Mouse (Mus musculus): ENCODE data around the gene Xpnpep3. TPM values are rescaled to one million over a fixed set of nuclear protein-coding genes. Genes with fewer than 3 reads are reported as not detected.
A peak's percentile ranks its signal among the peaks of the same experiment; 100 is the strongest.

Xpnpep3 gene
- polyA plus RNA-seq, 1 experiment from 2014 or later, result 3.7 TPM

GRCm38 (mm10) chr15:81480977-81481379, 81.0 kb downstream of the Xpnpep3 start:
- DNase-seq (ENCODE audit: low spot score), result peak; percentile 82
- peak; percentile 78 for ATAC-seq (ENCODE audit: low FRiP score, low TSS enrichment)

DNA sequence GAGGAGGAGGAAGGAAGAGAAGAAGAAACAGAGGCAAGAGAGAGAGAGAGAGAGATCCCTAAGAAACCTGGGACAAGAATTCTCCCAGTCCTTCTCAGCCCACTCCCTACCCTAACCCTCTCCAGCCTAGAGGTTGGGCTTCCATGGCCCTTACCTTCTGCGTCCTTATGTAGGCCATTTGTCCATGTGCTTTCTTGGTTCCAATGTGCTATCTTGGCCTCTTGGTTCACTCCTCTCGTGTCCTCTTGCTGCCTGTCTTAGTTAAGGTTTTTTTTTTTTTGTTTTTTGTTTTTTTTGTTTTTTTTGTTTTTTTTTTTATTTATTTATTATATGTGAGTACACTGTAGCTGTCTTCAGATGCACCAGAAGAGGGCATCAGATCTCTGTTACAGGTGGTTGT, 83.0 kb downstream of the Xpnpep3 start:
- no peaks in the 10 kb centered on the region for H3K9me3 ChIP-seq (ENCODE audit: control insufficient read depth, low read length)
- ATAC-seq (ENCODE audit: low FRiP score, low TSS enrichment) (no peak), DNase-seq (ENCODE audit: low spot score) (no peak)
- no peaks in the 10 kb centered on the region for H3K4me1 ChIP-seq (replicated peaks; ENCODE audit: control insufficient read depth, insufficient read depth)
- no peak overlapping the region for H3K27ac ChIP-seq (replicated peaks)
- TF ChIP-seq CTCF (IDR thresholded peaks at IDR 0.05; ENCODE audit: low read depth) (no peak), EP300 (optimal IDR thresholded peaks at IDR 0.05) (no peak)
- no peak overlapping the region for H3K4me3 ChIP-seq (ENCODE audit: low read depth, low read length)
- WGBS, result 78% methylated on average over 2 of the region's 2 CpGs
- no peak overlapping the region for H3K4me2 ChIP-seq (replicated peaks; ENCODE audit: low read depth)
- no peak overlapping the region for H3K9ac ChIP-seq (ENCODE audit: low read length)
- no peaks in the 10 kb centered on the region for H3K27me3 ChIP-seq (ENCODE audit: control insufficient read depth, insufficient read depth, low read length)
- no peaks in the 10 kb centered on the region for H3K36me3 ChIP-seq (ENCODE audit: control insufficient read depth, insufficient read depth, low read length)

More at GRCm38 (mm10) chr15:81480977-81481379, 81.0 kb downstream of the Xpnpep3 start:
- no peaks in the 10 kb centered on the region for H3K4me1 ChIP-seq (replicated peaks; ENCODE audit: control insufficient read depth, insufficient read depth)
- H3K4me2 ChIP-seq (replicated peaks; ENCODE audit: low read depth), result peak overlapping the region; percentile 28
- H3K9me3 ChIP-seq (ENCODE audit: control insufficient read depth, low read length), result no peaks in the 10 kb centered on the region
- H3K9ac ChIP-seq (ENCODE audit: low read length), result peak overlapping the region; percentile 0; the same call in 1 of the 2 replicates
- no peaks in the 10 kb centered on the region for H3K36me3 ChIP-seq (ENCODE audit: control insufficient read depth, insufficient read depth, low read length)
- 12% methylated on average over 13 of the region's 13 CpGs for WGBS
- H3K4me3 ChIP-seq (ENCODE audit: low read depth, low read length), result peak overlapping the region; percentile 18
- TF ChIP-seq CTCF (IDR thresholded peaks at IDR 0.05; ENCODE audit: low read depth), result no peak
- TF ChIP-seq EP300 (optimal IDR thresholded peaks at IDR 0.05), result no peak
- H3K27me3 ChIP-seq (ENCODE audit: control insufficient read depth, insufficient read depth, low read length), result no peaks in the 10 kb centered on the region
- no peak overlapping the region for H3K27ac ChIP-seq (replicated peaks)

GRCm38 (mm10) chr15:81483691-81484090, 83.8 kb downstream of the Xpnpep3 start:
- no peak overlapping the region for H3K27ac ChIP-seq (replicated peaks)
- no peaks in the 10 kb centered on the region for H3K4me1 ChIP-seq (replicated peaks; ENCODE audit: control insufficient read depth, insufficient read depth)
- H3K36me3 ChIP-seq (ENCODE audit: control insufficient read depth, insufficient read depth, low read length), result no peaks in the 10 kb centered on the region
- no peaks in the 10 kb centered on the region for H3K9me3 ChIP-seq (ENCODE audit: control insufficient read depth, low read length)
- no peak overlapping the region for H3K4me3 ChIP-seq (ENCODE audit: low read depth, low read length)
- H3K4me2 ChIP-seq (replicated peaks; ENCODE audit: low read depth), result no peak overlapping the region
- 92% methylated on average over 6 of the region's 6 CpGs for WGBS
- ATAC-seq (ENCODE audit: low FRiP score, low TSS enrichment) (0 out of 2 replicates have a peak, but pooled peaks have one; percentile 11), DNase-seq (ENCODE audit: low spot score) (no peak)
- no peaks in the 10 kb centered on the region for H3K27me3 ChIP-seq (ENCODE audit: control insufficient read depth, insufficient read depth, low read length)
- TF ChIP-seq CTCF (IDR thresholded peaks at IDR 0.05; ENCODE audit: low read depth), result no peak
- no peak for TF ChIP-seq EP300 (optimal IDR thresholded peaks at IDR 0.05)
- no peak overlapping the region for H3K9ac ChIP-seq (ENCODE audit: low read length)

GRCm38 (mm10) chr15:81485483-81485882, 85.5 kb downstream of the Xpnpep3 start:
- Histone ChIP-seq H3K27me3 (ENCODE audit: control insufficient read depth, insufficient read depth, low read length) (no peaks in the 10 kb centered on the region), H3K9me3 (ENCODE audit: control insufficient read depth, low read length) (no peaks in the 10 kb centered on the region), H3K36me3 (ENCODE audit: control insufficient read depth, insufficient read depth, low read length) (no peaks in the 10 kb centered on the region), H3K27ac (replicated peaks) (no peak overlapping the region), H3K4me1 (replicated peaks; ENCODE audit: control insufficient read depth, insufficient read depth) (no peaks in the 10 kb centered on the region), H3K4me2 (replicated peaks; ENCODE audit: low read depth) (no peak overlapping the region), H3K4me3 (ENCODE audit: low read depth, low read length) (no peak overlapping the region), H3K9ac (ENCODE audit: low read length) (no peak overlapping the region)
- 75% methylated on average over 4 of the region's 4 CpGs for WGBS
- TF ChIP-seq CTCF (IDR thresholded peaks at IDR 0.05; ENCODE audit: low read depth) (no peak), EP300 (optimal IDR thresholded peaks at IDR 0.05) (no peak)
- ATAC-seq (ENCODE audit: low FRiP score, low TSS enrichment), result no peak
- no peak for DNase-seq (ENCODE audit: low spot score)

- no peak for ATAC-seq (ENCODE audit: low FRiP score, low TSS enrichment)
- Histone ChIP-seq H3K36me3 (ENCODE audit: control insufficient read depth, insufficient read depth, low read length) (no peaks in the 10 kb centered on the region), H3K9me3 (ENCODE audit: control insufficient read depth, low read length) (no peaks in the 10 kb centered on the region), H3K27me3 (ENCODE audit: control insufficient read depth, insufficient read depth, low read length) (no peaks in the 10 kb centered on the region), H3K4me2 (replicated peaks; ENCODE audit: low read depth) (no peak overlapping the region), H3K9ac (ENCODE audit: low read length) (no peak overlapping the region), H3K27ac (replicated peaks) (no peak overlapping the region), H3K4me1 (replicated peaks; ENCODE audit: control insufficient read depth, insufficient read depth) (no peaks in the 10 kb centered on the region), H3K4me3 (ENCODE audit: low read depth, low read length) (no peak overlapping the region)
- 81% methylated on average over 2 of the region's 2 CpGs for WGBS
- TF ChIP-seq EP300 (optimal IDR thresholded peaks at IDR 0.05) (no peak), CTCF (IDR thresholded peaks at IDR 0.05; ENCODE audit: low read depth) (no peak)
- no peak for DNase-seq (ENCODE audit: low spot score)
Observed at GRCm38 (mm10) chr15:81503466-81503865, 103.5 kb downstream of the Xpnpep3 start.

GRCm38 (mm10) chr15:81503995-81504394, 104.1 kb downstream of the Xpnpep3 start:
- DNase-seq (ENCODE audit: low spot score) (no peak), ATAC-seq (ENCODE audit: low FRiP score, low TSS enrichment) (no peak)
- Histone ChIP-seq H3K4me2 (replicated peaks; ENCODE audit: low read depth) (no peak overlapping the region), H3K4me3 (ENCODE audit: low read depth, low read length) (no peak overlapping the region), H3K9me3 (ENCODE audit: control insufficient read depth, low read length) (no peaks in the 10 kb centered on the region), H3K27me3 (ENCODE audit: control insufficient read depth, insufficient read depth, low read length) (no peaks in the 10 kb centered on the region), H3K27ac (replicated peaks) (no peak overlapping the region), H3K9ac (ENCODE audit: low read length) (no peak overlapping the region), H3K4me1 (replicated peaks; ENCODE audit: control insufficient read depth, insufficient read depth) (no peaks in the 10 kb centered on the region), H3K36me3 (ENCODE audit: control insufficient read depth, insufficient read depth, low read length) (no peaks in the 10 kb centered on the region)
- TF ChIP-seq CTCF (IDR thresholded peaks at IDR 0.05; ENCODE audit: low read depth), result no peak
- TF ChIP-seq EP300 (optimal IDR thresholded peaks at IDR 0.05), result no peak
- WGBS, result 79% methylated on average over 2 of the region's 2 CpGs

Other genes starting within 250 kb of the Xpnpep3 start
- gene Mrtfa, start 209.4 kb upstream of the Xpnpep3 start, polyA plus RNA-seq (2015; fragmentation: Nextera tagmentation; extraction: Ambion mirVana), result 12.6 and 14.3 TPM in 2 replicates
- 3.0 and 4.9 TPM in 2 replicates for gene Mchr1, start 164.6 kb upstream of the Xpnpep3 start, polyA plus RNA-seq (2015; fragmentation: Nextera tagmentation; extraction: Ambion mirVana)
- gene Slc25a17, start 39.3 kb upstream of the Xpnpep3 start, polyA plus RNA-seq (2015; fragmentation: Nextera tagmentation; extraction: Ambion mirVana), result 84.6 and 85.1 TPM in 2 replicates
- gene St13, start 61 bp upstream of the Xpnpep3 start, polyA plus RNA-seq (2015; fragmentation: Nextera tagmentation; extraction: Ambion mirVana), result 79.5 and 80.2 TPM in 2 replicates
- gene Dnajb7, start 8.2 kb downstream of the Xpnpep3 start, polyA plus RNA-seq (2015; fragmentation: Nextera tagmentation; extraction: Ambion mirVana), result 0.56 and 0.70 TPM in 2 replicates
- 451 and 460 TPM in 2 replicates for gene Rbx1, start 66.2 kb downstream of the Xpnpep3 start, polyA plus RNA-seq (2015; fragmentation: Nextera tagmentation; extraction: Ambion mirVana)
- gene Ep300, start 185.2 kb downstream of the Xpnpep3 start, polyA plus RNA-seq (2015; fragmentation: Nextera tagmentation; extraction: Ambion mirVana), result 6.0 and 8.5 TPM in 2 replicates